Mouse (Mus musculus) E14TG2a.4 (cell line): Measurements from ENCODE around the gene Gpx4.

Experiments used
- CTCF ChIP-seq: conservative IDR thresholded peaks from 2 replicates; pipeline ENCODE4 v1.5.1; 2014; ENCODE audit warnings: low read length
- NANOG ChIP-seq: IDR thresholded peaks from 2 replicates; pipeline ENCODE4 v1.6.1; 2014; ENCODE audit warnings: borderline replicate concordance, low read length, mixed read lengths
- POU5F1 ChIP-seq: IDR thresholded peaks from 2 replicates; pipeline ENCODE4 v1.6.1; 2014; ENCODE audit warnings: low read length, borderline replicate concordance

DNA sequence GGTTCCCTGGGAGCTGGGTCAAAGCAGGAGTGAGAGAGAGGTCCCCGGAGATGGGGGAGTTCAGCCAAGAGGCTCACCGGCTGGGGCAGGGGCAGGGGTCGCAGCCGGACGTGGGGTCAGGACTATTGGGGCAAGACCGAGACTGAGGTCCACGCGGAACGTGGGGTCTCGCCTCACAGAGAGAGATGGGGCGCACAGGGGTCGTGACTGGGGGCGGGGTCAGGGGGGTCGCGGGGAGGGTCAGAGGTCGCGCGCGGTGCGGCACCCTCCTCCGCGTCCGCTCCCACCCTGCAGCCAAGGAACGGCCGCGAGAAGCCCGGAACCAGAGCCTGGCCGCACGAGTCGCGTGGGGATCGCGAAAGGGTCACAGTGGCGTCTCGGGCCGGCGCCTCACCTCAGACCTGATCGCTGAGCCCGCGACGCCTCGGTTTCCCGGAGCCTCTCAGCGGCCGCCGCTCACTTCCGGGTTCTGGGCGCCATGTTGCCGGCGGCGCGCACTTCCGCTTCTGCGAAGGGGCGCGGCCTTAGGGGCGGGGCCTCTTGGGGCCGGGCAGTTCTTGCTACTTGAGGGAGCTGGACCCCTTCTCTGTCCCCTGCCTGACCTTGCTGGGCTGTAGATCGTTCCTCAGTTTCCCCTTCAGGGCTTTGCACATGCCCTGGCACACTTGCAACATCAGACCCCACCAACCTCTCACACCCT, 55.4 kb downstream of the Gpx4 start:
- TF ChIP-seq CTCF (no peak), NANOG (no peak), POU5F1 (no peak)
